Mouse (Mus musculus) megakaryocyte, embryonic 14.5 days (primary cell): Measurements from ENCODE around the gene Ankrd13b.

Experiments
- FLI1 ChIP-seq: IDR thresholded peaks from 2 replicates; pipeline ENCODE4 v1.6.1; 2012; ENCODE audit warnings: low read length, inconsistent platforms, mixed read lengths
- GATA1 ChIP-seq: IDR thresholded peaks from 3 replicates; pipeline ENCODE4 v1.6.1; 2012; ENCODE audit warnings: mixed read lengths, low read length, inconsistent platforms, borderline replicate concordance

DNA sequence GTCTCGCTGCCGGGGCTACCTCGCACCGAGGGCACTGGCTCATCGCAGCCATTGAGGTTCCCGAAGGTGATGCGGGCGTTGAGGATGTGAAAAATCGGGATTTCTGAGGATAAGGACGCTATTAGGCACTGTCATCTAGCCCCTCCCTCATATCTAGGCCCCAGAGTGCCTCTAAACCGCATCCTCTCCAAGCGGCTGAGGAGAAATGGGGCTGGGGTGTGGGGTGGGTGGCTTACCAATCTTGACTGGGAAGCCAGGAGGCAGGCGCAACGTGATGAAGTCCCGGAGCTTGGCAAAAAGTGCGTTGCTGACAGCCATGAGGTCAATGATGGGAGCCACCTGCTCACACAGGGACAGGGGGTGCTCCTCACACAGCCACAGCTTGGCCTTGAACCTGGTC is 16.7 kb downstream of the Ankrd13b start:
- TF ChIP-seq GATA1 = no peak
- TF ChIP-seq FLI1 = no peak
